Mouse (Mus musculus) telencephalon, adult 2 months (tissue): ENCODE results near the gene Slc2a13.

Source experiments
- DNase-seq: peaks from one replicate; pipeline ENCODE4 v3.0.0-alpha.2; 2011; ENCODE audit warnings: low read depth, low spot score

Slc2a13 gene

GRCm38 (mm10) chr15:91573111-91573538 lies at the start of gene Slc2a13:
TSS of gene Slc2a13 (minus strand) at chr15:91573261.
- peak; percentile 86 for DNase-seq

GRCm38 (mm10) chr15:91616016-91616415 lies 43.0 kb upstream of the Slc2a13 start:
- DNase-seq = no peak

GRCm38 (mm10) chr15:91615532-91615931 lies 42.5 kb upstream of the Slc2a13 start:
- DNase-seq = no peak

- peak; percentile 96 for DNase-seq
Observed at GRCm38 (mm10) chr15:91613981-91614665, 41.1 kb upstream of the Slc2a13 start.

GRCm38 (mm10) chr15:91609713-91610112 lies 36.7 kb upstream of the Slc2a13 start:
- DNase-seq = no peak

- DNase-seq = no peak
Observed at GRCm38 (mm10) chr15:91608811-91609210, 35.8 kb upstream of the Slc2a13 start.

GRCm38 (mm10) chr15:91601197-91601596 lies 28.1 kb upstream of the Slc2a13 start:
- peak; percentile 40 for DNase-seq

GRCm38 (mm10) chr15:91597290-91597689 lies 24.2 kb upstream of the Slc2a13 start:
- no peak for DNase-seq

GRCm38 (mm10) chr15:91574492-91574891 lies 1.4 kb upstream of the Slc2a13 start:
- DNase-seq = peak; percentile 83

GRCm38 (mm10) chr15:91572421-91573069 lies 516 bp downstream of the Slc2a13 start:
- DNase-seq = no peak

GRCm38 (mm10) chr15:91571981-91572380 lies 1.1 kb downstream of the Slc2a13 start:
- DNase-seq = no peak

GRCm38 (mm10) chr15:91566784-91567183 lies 6.3 kb downstream of the Slc2a13 start:
- DNase-seq = no peak

GRCm38 (mm10) chr15:91565025-91565605 lies 7.9 kb downstream of the Slc2a13 start:
- DNase-seq = no peak

- no peak for DNase-seq
Observed at GRCm38 (mm10) chr15:91561728-91562127, 11.3 kb downstream of the Slc2a13 start.

GRCm38 (mm10) chr15:91555336-91555736 lies 17.7 kb downstream of the Slc2a13 start:
- no peak for DNase-seq

- DNase-seq = no peak
Observed at GRCm38 (mm10) chr15:91548586-91549268, 24.3 kb downstream of the Slc2a13 start.

- no peak for DNase-seq
Observed at GRCm38 (mm10) chr15:91544586-91544985, 28.5 kb downstream of the Slc2a13 start.

GRCm38 (mm10) chr15:91538439-91538838 lies 34.6 kb downstream of the Slc2a13 start:
- DNase-seq = no peak

GRCm38 (mm10) chr15:91526876-91527275 lies 46.2 kb downstream of the Slc2a13 start:
- no peak for DNase-seq

GRCm38 (mm10) chr15:91526166-91526565 lies 46.9 kb downstream of the Slc2a13 start:
- no peak for DNase-seq

- DNase-seq = no peak
Observed at GRCm38 (mm10) chr15:91524451-91524850, 48.6 kb downstream of the Slc2a13 start.

GRCm38 (mm10) chr15:91503291-91503690 lies 69.8 kb downstream of the Slc2a13 start:
- DNase-seq = no peak
